Mouse (Mus musculus): ENCODE results near the gene Med9. TPM values are rescaled to one million over a fixed set of nuclear protein-coding genes. Genes with fewer than 3 reads are reported as not detected.

The Med9 gene
- 41.8 and 59.8 TPM in 2 replicates for polyA plus RNA-seq (2012; ENCODE audit: low replicate concordance)

GRCm38 (mm10) chr11:59947752-59948400 lies at the start of gene Med9:
Gene Med9 (plus strand): TSS chr11:59948206.

GRCm38 (mm10) chr11:59964818-59965217 lies 16.8 kb downstream of the Med9 start, which contains the start of gene Rasd1:
Gene Rasd1 (minus strand): TSS chr11:59964944.

Other genes starting within 250 kb of the Med9 start
- gene Pld6, start 160.6 kb upstream of the Med9 start, polyA plus RNA-seq (2012; ENCODE audit: low replicate concordance) = 2.2 and 3.3 TPM in 2 replicates
- 16.6 and 27.5 TPM in 2 replicates for gene Flcn, start 138.2 kb upstream of the Med9 start, polyA plus RNA-seq (2012; ENCODE audit: low replicate concordance)
- 10.0 and 15.8 TPM in 2 replicates for gene Nt5m, start 108.8 kb upstream of the Med9 start, polyA plus RNA-seq (2012; ENCODE audit: low replicate concordance)
- 13.6 and 72.7 TPM in 2 replicates for gene Cops3, start 108.4 kb upstream of the Med9 start, polyA plus RNA-seq (2012; ENCODE audit: low replicate concordance)
- 0.10 TPM in 1 of 2 replicates, not detected in the other for gene Rasd1, start 16.7 kb downstream of the Med9 start, polyA plus RNA-seq (2012; ENCODE audit: low replicate concordance)
- 1.6 and 10.4 TPM in 2 replicates for gene Pemt, start 98.3 kb downstream of the Med9 start, polyA plus RNA-seq (2012; ENCODE audit: low replicate concordance)
- gene Rai1, start 156.8 kb downstream of the Med9 start, polyA plus RNA-seq (2012; ENCODE audit: low replicate concordance) = 80.2 and 91.2 TPM in 2 replicates

All from leukemia stem cell, adult 10-12 weeks (primary cell).